In the genomic region with DNA sequence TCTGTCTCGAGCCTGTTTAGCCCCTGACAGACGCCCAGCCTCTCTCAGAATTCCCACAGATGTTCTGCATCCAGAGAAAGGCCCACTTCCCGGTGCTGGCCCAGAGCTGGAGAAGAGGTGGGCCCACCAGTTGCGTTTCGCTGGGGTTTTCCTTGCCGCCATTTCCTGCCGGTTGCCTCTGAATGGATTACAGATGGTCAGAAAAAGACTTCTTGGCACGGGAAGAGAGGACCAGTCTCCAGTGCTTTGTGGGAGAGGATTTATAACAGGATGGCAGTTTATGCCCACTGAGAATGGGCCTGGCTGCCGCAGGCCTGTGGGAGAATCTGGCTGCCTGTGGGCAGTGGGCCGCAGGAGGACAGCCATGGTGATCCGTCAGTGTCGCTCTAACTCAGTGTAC, we compare ENCODE assay signal across 8 mouse cellular contexts. TPM values are rescaled to one million over a fixed set of nuclear protein-coding genes. Genes with fewer than 3 reads are reported as not detected.
DNase-seq lines count a peak whose midpoint lies in the region; ATAC-seq lines count a peak whose summit lies in the region.

No protein-coding gene starts in this region.

- no peaks in the 10 kb centered on the region for H3K27me3 ChIP-seq in lung, embryonic 15.5 days
- peaks cover 7% of the 10 kb centered on the region for H3K27me3 ChIP-seq in embryonic facial prominence, embryonic 13.5 days
- H3K27me3 ChIP-seq in stomach, embryonic 14.5 days (ENCODE audit: control insufficient read depth, insufficient read depth, low read length) = no peaks in the 10 kb centered on the region

- H3K9me3 ChIP-seq in lung, embryonic 15.5 days = no peaks in the 10 kb centered on the region
- no peaks in the 10 kb centered on the region for H3K9me3 ChIP-seq in embryonic facial prominence, embryonic 13.5 days
- no peaks in the 10 kb centered on the region for H3K9me3 ChIP-seq in stomach, embryonic 14.5 days (ENCODE audit: control insufficient read depth, low read depth, low read length)

- peak overlapping the region; percentile 67 for H3K27ac ChIP-seq in lung, embryonic 15.5 days
- H3K27ac ChIP-seq in embryonic facial prominence, embryonic 13.5 days = peak overlapping the region; percentile 89
- peak overlapping the region; percentile 72; the same call in 1 of the 2 replicates for H3K27ac ChIP-seq in stomach, embryonic 14.5 days (ENCODE audit: low read length)

- WGBS in lung, embryonic 15.5 days = 34% methylated on average over 12 of the region's 12 CpGs
- 24% methylated on average over 12 of the region's 12 CpGs for WGBS in embryonic facial prominence, embryonic 13.5 days
- WGBS in stomach, embryonic 14.5 days = 31% methylated on average over 12 of the region's 12 CpGs

- peak; percentile 65; the same call in 1 of the 2 replicates for ATAC-seq in lung, embryonic 15.5 days (ENCODE audit: borderline replicate concordance, extremely low read depth, low FRiP score, low TSS enrichment)
- peak; percentile 62 for ATAC-seq in embryonic facial prominence, embryonic 13.5 days (ENCODE audit: insufficient number of reproducible peaks, insufficient read depth, low FRiP score, low TSS enrichment, low read depth)
- ATAC-seq in stomach, embryonic 14.5 days (ENCODE audit: insufficient number of reproducible peaks, insufficient read depth, low FRiP score, low read depth) = 0 out of 2 replicates have a peak, but pooled peaks have one; percentile 29
- ATAC-seq in megakaryocyte progenitor cell, adult 5-6 weeks (replicated peaks; ENCODE audit: poor library complexity) = no peak

- peak overlapping the region; percentile 21; the same call in 1 of the 2 replicates for H3K4me2 ChIP-seq in lung, embryonic 15.5 days
- H3K4me2 ChIP-seq in embryonic facial prominence, embryonic 13.5 days = peak overlapping the region; percentile 28
- peak overlapping the region; percentile 16; the same call in 1 of the 2 replicates for H3K4me2 ChIP-seq in stomach, embryonic 14.5 days (replicated peaks; ENCODE audit: low read depth, low read length)

- no peaks in the 10 kb centered on the region for H3K36me3 ChIP-seq in lung, embryonic 15.5 days
- H3K36me3 ChIP-seq in embryonic facial prominence, embryonic 13.5 days = peaks cover 13% of the 10 kb centered on the region; the same call in 1 of the 2 replicates
- H3K36me3 ChIP-seq in stomach, embryonic 14.5 days (ENCODE audit: control insufficient read depth, insufficient read depth, low read length) = no peaks in the 10 kb centered on the region

- H3K9ac ChIP-seq in lung, embryonic 15.5 days = peak overlapping the region; percentile 29; the same call in 1 of the 2 replicates
- H3K9ac ChIP-seq in embryonic facial prominence, embryonic 13.5 days = 0 out of 2 replicates have a peak overlapping the region, but pooled peaks have one; percentile 7
- H3K9ac ChIP-seq in stomach, embryonic 14.5 days (replicated peaks; ENCODE audit: low read depth, low read length) = no peak overlapping the region

- peaks cover 10% of the 10 kb centered on the region for H3K4me1 ChIP-seq in lung, embryonic 15.5 days
- peaks cover 20% of the 10 kb centered on the region for H3K4me1 ChIP-seq in embryonic facial prominence, embryonic 13.5 days
- peaks cover 4% of the 10 kb centered on the region; the same call in 1 of the 2 replicates for H3K4me1 ChIP-seq in stomach, embryonic 14.5 days (ENCODE audit: control insufficient read depth, insufficient read depth, low read length)

- no peak overlapping the region for H3K4me3 ChIP-seq in lung, embryonic 15.5 days
- no peak overlapping the region for H3K4me3 ChIP-seq in embryonic facial prominence, embryonic 13.5 days
- no peak overlapping the region for H3K4me3 ChIP-seq in stomach, embryonic 14.5 days (ENCODE audit: low read depth, low read length)

- no peak for DNase-seq in lung, postnatal 25 days (ENCODE audit: low spot score)
- DNase-seq in kidney, postnatal 14 days = peak; percentile 41
- DNase-seq in testis, postnatal 14 days (ENCODE audit: low spot score) = no peak
- DNase-seq in c-Kit-positive CD71-positive TER-119-positive erythroid progenitor cells, embryonic 14.5 days (ENCODE audit: low spot score) = no peak

RNA-seq across cellular contexts. Expression of a gene that starts 15.0 kb away (rescaled TPM):
- polyA plus RNA-seq in lung, embryonic 15.5 days (2015; fragmentation: Nextera tagmentation; extraction: Ambion mirVana) = 11.8 and 12.4 TPM in 2 replicates
- polyA plus RNA-seq in embryonic facial prominence, embryonic 13.5 days (2015; fragmentation: Nextera tagmentation; extraction: Ambion mirVana) = 15.4 and 16.4 TPM in 2 replicates
- 17.6 and 21.5 TPM in 2 replicates for polyA plus RNA-seq in stomach, embryonic 14.5 days (2014; fragmentation: Nextera tagmentation; extraction: Ambion mirVana)
- total RNA-seq in megakaryocyte progenitor cell, adult 5-6 weeks (2015) = 71.1 and 96.1 TPM in 2 replicates
- 33.1 and 37.4 TPM in 2 replicates for total RNA-seq in megakaryocyte progenitor cell, adult 5-6 weeks (2017)
